Mouse (Mus musculus): ENCODE data around the gene Fuom.
A peak's percentile ranks its signal among the peaks of the same experiment; 100 is the strongest.

Fuom gene

DNA sequence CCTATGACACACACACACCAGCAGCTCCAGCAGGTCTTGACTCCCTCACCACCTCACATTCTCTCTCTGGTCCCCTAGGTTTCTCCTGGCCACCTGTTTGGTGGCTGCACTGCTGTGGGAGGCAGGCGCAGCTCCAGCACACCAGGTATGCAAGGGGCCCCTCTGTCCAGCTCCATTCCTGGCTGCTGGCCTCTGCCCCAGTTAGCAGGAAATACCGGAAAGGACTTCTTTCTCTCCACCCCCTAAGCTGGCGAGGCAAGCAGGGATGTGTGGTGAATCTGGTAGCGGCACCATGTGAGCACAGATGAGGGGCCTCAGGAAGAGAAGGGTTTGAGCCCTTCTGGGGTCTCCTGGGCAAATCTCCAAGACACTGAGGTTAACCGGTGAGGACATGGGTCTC is 7.3 kb downstream of the Fuom start:
- Histone ChIP-seq H3K4me1 (replicated peaks; ENCODE audit: low read depth, low read length) (peaks cover 2% of the 10 kb centered on the region; the same call in 1 of the 2 replicates), H3K9me3 (ENCODE audit: low read length) (no peaks in the 10 kb centered on the region)
- TF ChIP-seq NANOG (IDR thresholded peaks at IDR 0.05; ENCODE audit: borderline replicate concordance, low read length), result no peak

DNA sequence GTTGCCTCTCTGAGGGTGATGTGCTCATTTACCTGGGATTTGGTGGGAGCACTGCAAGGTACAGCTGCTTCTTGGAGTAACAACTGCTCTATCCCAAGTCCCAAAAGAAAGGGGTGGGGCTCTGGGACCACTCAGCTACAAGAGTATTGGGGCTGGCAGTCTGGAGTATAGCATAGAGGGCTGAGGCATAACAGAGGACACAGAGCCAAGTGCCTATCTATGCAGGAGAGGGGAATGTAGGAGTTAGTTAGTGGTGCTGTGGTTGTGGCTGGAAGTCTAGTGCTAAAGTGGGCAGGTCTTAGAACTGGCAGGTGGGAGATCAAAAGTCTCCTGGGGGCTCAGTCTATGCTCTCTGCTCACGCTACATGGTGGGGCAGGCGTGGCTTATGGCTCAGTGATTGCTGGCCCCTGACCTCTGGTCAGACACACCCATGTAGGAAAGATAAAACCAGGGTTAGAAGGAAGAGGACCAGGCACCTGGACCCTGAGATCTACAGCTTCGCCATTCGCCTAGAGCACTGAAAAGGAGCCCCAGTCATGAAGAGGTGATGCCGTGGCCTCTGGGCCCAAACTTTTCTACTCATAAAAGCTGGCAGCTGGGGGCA is 9.2 kb downstream of the Fuom start, which contains the start of gene Prap1:
Gene Prap1 (plus strand): TSS at position 472 of the 605 bp plus-strand sequence.
- TF ChIP-seq NANOG (IDR thresholded peaks at IDR 0.05; ENCODE audit: borderline replicate concordance, low read length) (no peak), CTCF (conservative IDR thresholded peaks at IDR 0.05; ENCODE audit: low read length) (no peak), POU5F1 (IDR thresholded peaks at IDR 0.05; ENCODE audit: borderline replicate concordance, low read length) (no peak)
- Histone ChIP-seq H3K27me3 (ENCODE audit: insufficient read depth, low read length) (peaks cover 12% of the 10 kb centered on the region; the same call in 1 of the 2 replicates), H3K4me3 (replicated peaks; ENCODE audit: low read length) (no peak within 1 kb of the TSS), H3K36me3 (ENCODE audit: insufficient read depth, low read length) (no peaks in the 10 kb centered on the region), H3K9me3 (ENCODE audit: low read length) (no peaks in the 10 kb centered on the region), H3K4me1 (replicated peaks; ENCODE audit: low read depth, low read length) (peaks cover 3% of the 10 kb centered on the region; the same call in 1 of the 2 replicates)

More for the DNA sequence above, 7.3 kb downstream of the Fuom start:
- Histone ChIP-seq H3K36me3 (ENCODE audit: insufficient read depth, low read length) (peaks cover 15% of the 10 kb centered on the region), H3K4me3 (replicated peaks; ENCODE audit: low read length) (no peak overlapping the region), H3K27me3 (ENCODE audit: insufficient read depth, low read length) (peaks cover 12% of the 10 kb centered on the region; the same call in 1 of the 2 replicates)

DNA sequence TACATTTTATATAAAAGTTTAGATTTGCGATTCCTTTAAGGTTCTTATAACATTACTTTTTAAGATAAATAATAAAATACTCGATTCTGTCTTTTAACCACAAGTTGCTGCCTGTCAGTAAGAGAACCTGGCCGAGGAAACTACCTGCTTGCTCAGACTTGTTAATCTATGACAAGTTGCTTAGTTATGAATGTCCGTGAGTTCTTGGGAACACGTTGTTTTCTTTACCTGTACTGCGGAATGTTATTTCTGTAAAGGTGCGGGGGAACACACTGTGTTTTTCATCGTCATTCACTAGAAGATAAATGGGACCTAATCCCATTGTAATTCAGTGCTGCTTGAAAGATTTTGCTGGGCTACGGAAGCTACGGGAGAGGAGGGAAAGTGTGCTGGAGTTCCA is 11.6 kb downstream of the Fuom start:
- TF ChIP-seq POU5F1 (IDR thresholded peaks at IDR 0.05; ENCODE audit: borderline replicate concordance, low read length), result no peak
- Histone ChIP-seq H3K4me3 (replicated peaks; ENCODE audit: low read length) (no peak overlapping the region), H3K27me3 (ENCODE audit: insufficient read depth, low read length) (peaks cover 6% of the 10 kb centered on the region; the same call in 1 of the 2 replicates), H3K36me3 (ENCODE audit: insufficient read depth, low read length) (no peaks in the 10 kb centered on the region), H3K4me1 (replicated peaks; ENCODE audit: low read depth, low read length) (peaks cover 18% of the 10 kb centered on the region), H3K9me3 (ENCODE audit: low read length) (no peaks in the 10 kb centered on the region)

DNA sequence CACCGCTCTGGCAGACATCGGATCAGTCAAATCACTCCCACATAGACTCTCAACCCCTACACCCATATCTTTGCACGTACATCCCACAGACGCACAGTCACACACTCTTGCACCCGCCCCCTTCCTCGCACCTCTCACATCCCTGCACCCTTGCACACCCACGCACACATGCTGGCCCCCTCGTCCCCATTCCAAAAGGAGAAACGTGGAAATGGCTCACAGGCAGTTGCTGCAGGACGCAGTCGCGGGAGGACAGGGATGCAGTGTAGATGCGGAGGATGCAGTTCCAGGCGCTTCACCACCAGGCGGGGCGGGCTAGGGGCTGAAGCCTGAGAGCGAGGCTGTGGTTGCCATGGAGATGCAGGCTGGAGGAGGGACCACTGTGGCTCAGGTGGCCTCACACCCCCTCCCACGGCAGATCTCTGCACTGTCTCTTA is 20.0 kb downstream of the Fuom start, which contains the start of gene Caly:
Gene Caly (minus strand): TSS at position 307 of the 437 bp plus-strand sequence.
- H3K27me3 ChIP-seq (ENCODE audit: insufficient read depth, low read length), result peaks cover 34% of the 10 kb centered on the region
- 0 out of 2 replicates have a peak within 1 kb of the TSS, but pooled peaks have one; percentile 26 for H3K4me3 ChIP-seq (replicated peaks; ENCODE audit: low read length)
- H3K4me1 ChIP-seq (replicated peaks; ENCODE audit: low read depth, low read length), result peaks cover 48% of the 10 kb centered on the region
- no peaks in the 10 kb centered on the region for H3K36me3 ChIP-seq (ENCODE audit: insufficient read depth, low read length)
- peak; percentile 42 for TF ChIP-seq CTCF (conservative IDR thresholded peaks at IDR 0.05; ENCODE audit: low read length)
- no peak for TF ChIP-seq NANOG (IDR thresholded peaks at IDR 0.05; ENCODE audit: borderline replicate concordance, low read length)
- no peak for TF ChIP-seq POU5F1 (IDR thresholded peaks at IDR 0.05; ENCODE audit: borderline replicate concordance, low read length)
- no peaks in the 10 kb centered on the region for H3K9me3 ChIP-seq (ENCODE audit: low read length)

DNA sequence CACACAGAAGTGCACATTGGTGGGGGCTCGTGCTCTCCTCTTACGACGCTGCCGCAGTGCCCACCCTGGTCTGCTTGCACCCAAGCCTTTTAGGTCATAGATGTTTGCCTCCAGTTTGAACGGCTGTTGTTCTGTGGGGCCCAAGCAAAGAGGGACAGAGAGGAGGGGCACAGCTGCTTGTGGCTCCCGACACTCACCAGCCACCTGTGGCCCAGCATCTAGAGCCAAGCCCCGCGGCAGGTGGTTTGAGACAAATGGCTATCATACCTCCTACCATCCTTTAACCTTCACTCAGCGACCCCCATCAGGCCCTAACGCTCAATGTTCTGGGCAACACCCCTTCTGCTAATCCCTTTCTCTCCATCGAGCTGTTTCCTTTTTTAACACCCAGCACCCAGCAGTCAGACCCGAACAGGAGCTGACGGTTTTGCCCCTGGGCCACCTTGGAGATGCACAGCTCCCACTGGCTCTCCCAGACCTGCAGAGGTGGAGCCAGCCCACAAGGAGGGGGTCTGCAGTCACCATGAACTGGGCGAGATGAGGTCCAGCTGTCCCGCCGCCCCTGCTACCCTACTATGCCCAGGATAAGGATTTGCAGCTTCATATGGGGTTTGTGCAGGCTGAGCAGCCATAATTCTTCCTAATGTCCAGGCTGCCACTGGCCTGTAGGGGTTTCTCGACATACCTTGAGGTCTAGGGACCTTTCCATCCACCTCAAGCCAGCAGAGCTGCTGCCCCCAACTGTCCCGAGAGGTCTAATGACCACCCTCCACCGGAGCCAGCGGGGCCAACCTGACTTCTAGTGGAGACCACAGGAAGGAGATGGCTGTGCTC is 20.6 kb downstream of the Fuom start:
- TF ChIP-seq NANOG (IDR thresholded peaks at IDR 0.05; ENCODE audit: borderline replicate concordance, low read length) (no peak), CTCF (conservative IDR thresholded peaks at IDR 0.05; ENCODE audit: low read length) (no peak), POU5F1 (IDR thresholded peaks at IDR 0.05; ENCODE audit: borderline replicate concordance, low read length) (no peak)
- H3K9me3 ChIP-seq (ENCODE audit: low read length), result no peaks in the 10 kb centered on the region
- peaks cover 50% of the 10 kb centered on the region for H3K4me1 ChIP-seq (replicated peaks; ENCODE audit: low read depth, low read length)
- H3K36me3 ChIP-seq (ENCODE audit: insufficient read depth, low read length), result no peaks in the 10 kb centered on the region
- peaks cover 34% of the 10 kb centered on the region for H3K27me3 ChIP-seq (ENCODE audit: insufficient read depth, low read length)
- H3K4me3 ChIP-seq (replicated peaks; ENCODE audit: low read length), result 0 out of 2 replicates have a peak overlapping the region, but pooled peaks have one; percentile 26

DNA sequence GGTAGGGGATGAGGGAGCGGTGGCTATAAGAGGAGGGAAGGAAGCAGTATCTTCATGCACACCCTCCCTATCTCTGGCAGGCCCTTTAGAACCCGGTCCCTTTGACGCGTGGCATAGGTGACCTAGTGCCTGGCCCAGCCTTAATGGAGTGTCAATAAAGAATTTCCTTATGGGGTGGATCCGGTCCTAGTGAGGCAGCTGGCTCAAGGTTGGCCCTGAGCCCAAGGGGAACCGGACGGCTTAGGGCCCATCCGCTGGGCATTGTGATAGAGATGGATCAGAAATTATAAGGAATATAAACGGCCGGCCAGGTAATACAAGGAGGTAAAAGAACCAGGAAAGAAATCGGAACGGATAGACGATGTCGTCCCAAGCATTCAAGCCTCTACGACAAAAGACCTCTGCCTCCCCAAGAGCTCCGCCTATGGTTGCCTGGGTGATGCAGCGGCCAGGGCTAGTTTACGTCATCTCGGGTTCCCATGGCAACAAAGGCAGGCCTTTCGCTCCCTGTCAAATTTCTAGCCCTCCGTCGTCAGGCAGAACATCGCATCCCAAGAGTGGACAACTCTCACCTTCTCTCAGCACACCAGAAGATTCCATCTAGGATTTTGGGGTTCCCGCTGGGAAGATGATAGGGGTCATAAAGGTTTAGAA is 21.6 kb downstream of the Fuom start:
- Histone ChIP-seq H3K4me1 (replicated peaks; ENCODE audit: low read depth, low read length) (peaks cover 52% of the 10 kb centered on the region), H3K27me3 (ENCODE audit: insufficient read depth, low read length) (peaks cover 34% of the 10 kb centered on the region), H3K9me3 (ENCODE audit: low read length) (no peaks in the 10 kb centered on the region), H3K4me3 (replicated peaks; ENCODE audit: low read length) (0 out of 2 replicates have a peak overlapping the region, but pooled peaks have one; percentile 24), H3K36me3 (ENCODE audit: insufficient read depth, low read length) (no peaks in the 10 kb centered on the region)
- TF ChIP-seq NANOG (IDR thresholded peaks at IDR 0.05; ENCODE audit: borderline replicate concordance, low read length), result no peak
- no peak for TF ChIP-seq POU5F1 (IDR thresholded peaks at IDR 0.05; ENCODE audit: borderline replicate concordance, low read length)
- no peak for TF ChIP-seq CTCF (conservative IDR thresholded peaks at IDR 0.05; ENCODE audit: low read length)

DNA sequence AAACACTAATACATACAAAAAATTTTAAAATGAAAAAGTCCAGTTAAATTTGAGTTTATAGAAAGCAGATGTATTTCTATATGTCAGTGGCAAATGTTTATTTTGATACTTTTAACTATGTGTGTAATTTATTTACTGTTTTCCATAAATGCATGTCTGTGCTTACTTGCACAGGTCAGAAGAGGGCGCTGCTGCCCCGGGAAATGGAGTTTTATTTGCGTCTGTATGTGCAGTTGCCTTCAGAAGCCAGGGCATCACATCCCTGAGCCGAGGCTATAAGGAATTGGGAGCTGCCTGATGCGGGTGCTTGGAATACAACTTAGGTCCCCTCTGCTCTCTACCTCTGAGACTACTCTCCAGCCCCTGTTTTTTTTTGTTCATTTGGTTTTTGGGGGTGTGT is 23.5 kb downstream of the Fuom start:
- Histone ChIP-seq H3K4me3 (replicated peaks; ENCODE audit: low read length) (no peak overlapping the region), H3K27me3 (ENCODE audit: insufficient read depth, low read length) (peaks cover 34% of the 10 kb centered on the region), H3K9me3 (ENCODE audit: low read length) (no peaks in the 10 kb centered on the region), H3K36me3 (ENCODE audit: insufficient read depth, low read length) (no peaks in the 10 kb centered on the region), H3K4me1 (replicated peaks; ENCODE audit: low read depth, low read length) (peaks cover 52% of the 10 kb centered on the region)
- TF ChIP-seq CTCF (conservative IDR thresholded peaks at IDR 0.05; ENCODE audit: low read length) (peak; percentile 81), POU5F1 (IDR thresholded peaks at IDR 0.05; ENCODE audit: borderline replicate concordance, low read length) (no peak)

DNA sequence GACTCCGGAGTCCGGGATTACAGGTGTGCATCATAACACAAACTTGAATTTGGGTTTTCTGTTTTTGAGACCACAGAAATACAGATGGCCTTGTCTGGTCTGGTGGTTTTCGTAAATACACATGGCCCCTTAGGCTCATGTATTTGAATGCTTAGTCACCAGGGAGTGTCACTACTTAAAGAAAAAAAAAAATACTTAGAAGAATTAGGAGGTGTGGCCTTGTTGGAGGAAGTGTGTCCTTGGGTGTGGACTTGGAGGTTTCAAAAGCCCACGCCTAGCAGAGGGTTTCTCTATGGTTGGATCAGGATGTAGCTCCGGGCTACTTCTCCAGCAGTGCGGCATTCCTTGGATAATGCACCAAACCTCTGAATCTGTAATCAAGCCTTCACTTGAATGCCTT is 24.5 kb downstream of the Fuom start:
- Histone ChIP-seq H3K27me3 (ENCODE audit: insufficient read depth, low read length) (peaks cover 38% of the 10 kb centered on the region), H3K36me3 (ENCODE audit: insufficient read depth, low read length) (no peaks in the 10 kb centered on the region), H3K4me1 (replicated peaks; ENCODE audit: low read depth, low read length) (peaks cover 48% of the 10 kb centered on the region), H3K4me3 (replicated peaks; ENCODE audit: low read length) (no peak overlapping the region), H3K9me3 (ENCODE audit: low read length) (no peaks in the 10 kb centered on the region)
- TF ChIP-seq CTCF (conservative IDR thresholded peaks at IDR 0.05; ENCODE audit: low read length) (no peak), POU5F1 (IDR thresholded peaks at IDR 0.05; ENCODE audit: borderline replicate concordance, low read length) (no peak), NANOG (IDR thresholded peaks at IDR 0.05; ENCODE audit: borderline replicate concordance, low read length) (no peak)

Measured in E14TG2a.4 (cell line).